Mouse (Mus musculus): ENCODE results near the gene Rnf44.

Rnf44 gene

GRCm38 (mm10) chr13:54686139-54687053 lies 7.3 kb downstream of the Rnf44 start:
- DNase-seq: peak; percentile 6

GRCm38 (mm10) chr13:54685174-54685573 lies 8.5 kb downstream of the Rnf44 start:
- peak; percentile 72 for DNase-seq

DNA sequence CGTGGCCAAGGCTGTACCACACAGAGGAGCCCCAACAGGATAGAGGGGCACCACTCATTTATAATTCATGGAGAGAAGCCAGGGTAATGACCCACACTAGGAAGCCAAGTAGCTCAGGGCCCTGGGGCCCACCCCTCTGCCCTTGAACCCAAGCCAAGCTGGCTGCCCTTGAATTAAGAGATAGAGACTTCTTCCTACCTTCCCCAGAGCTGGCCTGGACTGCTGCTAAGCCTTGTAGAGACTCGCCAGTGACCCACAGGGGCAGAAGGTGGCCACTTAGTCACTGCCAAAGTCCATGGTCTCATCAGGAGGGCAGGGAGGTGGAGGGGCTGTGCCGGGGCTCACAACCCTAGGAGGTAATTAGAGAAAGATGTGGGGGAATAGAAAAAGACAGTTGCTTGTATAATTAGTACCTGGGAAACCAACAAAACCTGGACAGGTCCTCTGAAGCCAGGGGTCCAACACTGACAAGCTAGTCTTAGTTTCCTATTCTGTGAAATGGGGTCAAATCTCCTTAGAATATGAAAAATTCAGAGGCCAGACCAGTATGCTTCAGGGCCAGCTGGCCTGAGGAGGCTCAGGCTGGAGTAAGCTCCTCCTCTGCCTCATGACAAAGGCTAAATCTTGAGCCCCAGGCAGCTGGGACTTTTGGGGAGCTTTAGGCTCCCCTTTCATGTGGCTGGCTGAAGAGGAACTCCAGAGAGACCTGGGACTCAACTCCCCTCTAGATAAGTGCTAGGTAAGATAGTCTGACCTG lies 9.4 kb downstream of the Rnf44 start:
- no peak for DNase-seq

GRCm38 (mm10) chr13:54683301-54683700 lies 10.4 kb downstream of the Rnf44 start:
- DNase-seq: no peak

DNA sequence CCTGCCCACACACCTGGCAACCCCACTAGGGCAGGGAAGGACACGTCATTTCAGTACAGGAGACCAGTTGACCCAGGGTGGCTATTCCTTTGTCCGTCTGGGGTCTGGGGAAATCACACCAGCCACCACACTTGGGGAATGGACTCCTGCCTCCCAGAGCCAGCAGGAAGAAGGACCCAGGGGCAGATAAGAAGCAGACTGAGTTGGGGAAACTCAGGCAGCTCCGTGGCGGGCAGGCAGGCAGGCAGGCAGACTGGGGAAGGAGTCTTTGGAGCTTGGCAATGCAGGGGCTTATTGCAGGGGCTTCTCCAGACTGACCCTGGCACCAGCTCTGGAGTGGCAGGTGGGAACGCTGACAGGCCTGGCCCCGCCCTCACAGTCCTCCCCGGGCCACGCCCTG lies 12.4 kb downstream of the Rnf44 start:
- DNase-seq: no peak

DNA sequence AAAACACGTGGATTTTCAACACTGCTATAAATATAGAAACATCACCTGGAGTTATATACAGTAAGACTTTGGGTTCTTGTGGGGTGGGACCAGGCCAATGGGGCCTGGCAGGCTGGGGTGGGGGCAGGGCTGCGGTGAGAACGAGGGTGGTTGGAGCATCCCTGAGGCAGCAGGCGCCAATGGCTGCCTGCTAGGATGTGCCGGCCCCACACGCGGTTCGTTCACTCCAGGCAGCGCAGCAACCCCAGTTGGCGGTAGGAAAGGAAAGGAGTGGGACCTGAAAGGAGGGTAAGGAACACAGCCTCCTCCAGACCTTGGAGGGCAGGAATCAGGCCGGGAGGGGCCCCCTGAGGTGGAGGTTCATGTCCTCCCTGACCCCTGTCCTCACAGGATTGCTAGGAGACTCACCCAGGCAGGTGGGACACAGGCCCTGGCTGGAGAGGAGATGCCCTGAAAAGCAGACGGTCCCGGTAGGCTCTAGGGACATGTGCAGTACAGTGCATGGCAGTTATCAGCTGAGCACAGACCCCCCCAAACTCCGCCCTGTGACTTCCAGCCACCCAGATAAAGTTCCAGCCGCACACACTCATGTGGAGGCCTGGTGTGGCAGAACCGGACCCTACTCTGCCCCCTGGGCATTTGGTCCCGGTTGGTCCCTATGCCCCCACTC lies 13.4 kb downstream of the Rnf44 start:
- DNase-seq: no peak

- no peak for DNase-seq
Measured at GRCm38 (mm10) chr13:54678263-54678662, 15.4 kb downstream of the Rnf44 start.

DNA sequence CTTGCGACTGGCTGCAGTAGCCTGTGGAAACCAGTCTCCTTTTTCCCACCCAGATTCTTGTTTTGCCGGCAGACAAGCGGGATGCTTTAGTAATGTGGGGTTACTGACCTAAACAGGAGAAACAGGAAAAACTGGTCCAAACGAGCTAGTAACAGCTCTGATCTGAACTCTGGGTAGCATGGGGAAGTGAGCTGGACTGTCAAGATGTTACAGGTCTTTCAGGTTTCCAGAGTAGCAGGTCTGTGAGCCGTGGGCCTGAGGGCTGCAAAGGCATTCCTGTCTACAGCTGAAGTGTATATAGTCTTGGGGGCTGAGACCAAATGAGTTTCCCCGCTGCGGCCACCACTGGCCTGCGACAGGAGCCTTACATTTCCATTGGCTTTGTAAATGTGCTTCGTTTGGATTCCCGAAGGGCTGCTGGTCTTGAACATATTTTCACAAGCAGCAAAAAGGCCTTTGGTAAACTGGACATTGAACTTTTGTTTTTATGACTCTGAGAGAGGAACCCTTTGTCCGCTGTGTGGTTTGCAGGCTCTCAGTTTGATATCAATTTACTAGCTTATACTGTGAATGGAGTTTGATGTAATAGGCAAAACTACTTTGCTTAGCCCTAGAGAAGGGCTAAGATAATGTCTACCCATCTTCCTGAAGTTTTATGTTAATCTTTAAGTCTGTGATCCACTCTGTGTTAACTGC lies 17.7 kb downstream of the Rnf44 start:
- no peak for DNase-seq

GRCm38 (mm10) chr13:54670491-54670890 lies 23.2 kb downstream of the Rnf44 start:
- DNase-seq: no peak

- no peak for DNase-seq
Measured at GRCm38 (mm10) chr13:54665062-54665461, 28.6 kb downstream of the Rnf44 start.

DNA sequence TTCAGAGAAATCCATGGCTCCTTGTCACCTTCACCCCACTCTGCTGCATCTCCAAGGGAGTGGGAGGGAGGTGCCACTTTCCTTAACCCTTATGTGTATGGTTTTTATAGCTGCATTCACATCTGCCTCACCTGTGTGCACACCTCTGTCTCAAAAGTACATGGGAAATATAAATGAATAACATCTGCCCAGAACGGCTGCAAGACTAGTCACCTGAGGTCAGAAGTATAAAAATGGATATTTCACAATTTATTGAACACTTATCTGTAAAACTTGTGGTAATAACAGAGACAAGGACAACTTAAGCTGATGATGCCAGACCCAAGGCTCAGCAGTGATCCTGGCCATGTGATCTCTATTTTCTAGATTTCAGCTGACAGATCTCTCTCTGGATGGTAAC lies 29.2 kb downstream of the Rnf44 start:
- DNase-seq: no peak

DNA sequence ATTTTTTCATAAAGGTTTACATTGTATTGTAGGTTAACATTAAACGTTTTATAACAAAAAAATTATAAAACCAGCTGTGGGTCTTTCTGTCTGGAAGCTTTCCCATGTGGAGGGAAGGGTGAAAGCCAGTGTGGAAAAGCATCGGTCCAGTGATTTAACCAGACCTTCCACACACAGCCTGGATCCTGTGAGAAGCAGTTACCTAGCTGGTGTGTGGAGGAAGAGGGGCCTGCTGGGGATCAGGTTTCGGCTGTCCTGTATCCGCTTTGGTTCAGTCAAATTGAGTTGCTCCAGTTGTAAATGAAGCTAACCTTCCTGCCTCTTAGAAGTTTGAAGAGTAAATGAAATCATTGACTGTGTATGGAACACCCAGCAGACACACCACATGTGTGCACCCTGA lies 29.7 kb downstream of the Rnf44 start:
- DNase-seq: no peak

DNA sequence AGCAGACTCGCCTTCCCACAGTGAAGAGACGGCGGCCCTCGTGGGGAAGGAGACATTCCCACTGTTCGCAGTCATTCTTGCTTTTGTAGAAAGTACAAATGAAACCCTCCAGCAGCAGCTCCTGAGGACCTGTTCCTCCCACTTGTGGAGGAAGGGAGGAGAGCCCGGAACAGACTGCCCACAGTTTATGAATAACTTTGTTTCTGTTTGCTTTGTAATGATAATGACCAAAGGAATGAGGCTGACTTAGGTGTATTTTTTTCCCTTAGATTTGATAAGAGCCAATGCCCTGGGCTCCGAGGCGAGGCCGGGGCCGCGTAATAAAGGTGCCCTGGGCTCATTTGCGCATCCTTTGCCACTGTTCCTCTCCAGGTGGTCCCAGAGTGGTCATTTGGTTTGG lies 32.3 kb downstream of the Rnf44 start:
- DNase-seq: no peak

DNA sequence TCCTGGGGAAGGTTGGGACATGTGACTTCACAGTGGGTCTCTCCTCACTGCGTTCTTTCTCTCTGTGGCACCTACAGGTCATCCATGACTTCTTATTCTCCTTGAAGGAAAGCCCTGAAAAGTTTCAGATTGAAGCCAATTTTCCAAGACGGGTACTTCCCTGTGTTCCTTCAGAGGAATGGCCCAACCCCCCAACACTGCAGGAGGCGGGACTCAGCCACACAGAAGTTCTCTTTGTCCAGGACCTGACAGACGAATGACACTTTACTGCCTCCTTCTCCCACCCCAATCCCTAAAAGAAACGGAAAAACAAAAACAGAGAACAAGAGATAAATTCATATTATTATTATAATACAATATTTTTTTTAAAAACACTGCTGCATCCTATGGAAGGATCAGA lies 32.8 kb downstream of the Rnf44 start:
- no peak for DNase-seq

GRCm38 (mm10) chr13:54650461-54650860 lies 43.2 kb downstream of the Rnf44 start:
- no peak for DNase-seq

DNA sequence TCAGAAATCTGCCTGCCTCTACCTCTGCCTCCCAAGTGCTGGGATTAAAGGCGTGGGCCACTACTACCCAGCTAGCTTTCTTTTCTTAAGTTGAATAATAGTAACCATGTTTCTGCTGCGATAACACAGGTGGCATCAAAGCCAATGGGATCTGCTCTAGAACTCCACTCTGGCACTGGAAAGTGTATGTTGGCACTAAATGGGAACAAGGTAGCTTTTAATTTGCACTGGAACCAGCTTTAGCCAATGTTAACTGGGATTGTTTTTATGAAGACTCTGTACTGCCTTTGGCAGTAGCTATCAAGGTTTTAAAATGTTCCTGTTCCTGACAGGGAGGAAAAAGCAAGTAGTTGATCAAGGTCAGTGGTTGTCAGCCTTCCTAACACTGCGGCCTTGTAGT lies 58.7 kb downstream of the Rnf44 start:
- DNase-seq: no peak

DNA sequence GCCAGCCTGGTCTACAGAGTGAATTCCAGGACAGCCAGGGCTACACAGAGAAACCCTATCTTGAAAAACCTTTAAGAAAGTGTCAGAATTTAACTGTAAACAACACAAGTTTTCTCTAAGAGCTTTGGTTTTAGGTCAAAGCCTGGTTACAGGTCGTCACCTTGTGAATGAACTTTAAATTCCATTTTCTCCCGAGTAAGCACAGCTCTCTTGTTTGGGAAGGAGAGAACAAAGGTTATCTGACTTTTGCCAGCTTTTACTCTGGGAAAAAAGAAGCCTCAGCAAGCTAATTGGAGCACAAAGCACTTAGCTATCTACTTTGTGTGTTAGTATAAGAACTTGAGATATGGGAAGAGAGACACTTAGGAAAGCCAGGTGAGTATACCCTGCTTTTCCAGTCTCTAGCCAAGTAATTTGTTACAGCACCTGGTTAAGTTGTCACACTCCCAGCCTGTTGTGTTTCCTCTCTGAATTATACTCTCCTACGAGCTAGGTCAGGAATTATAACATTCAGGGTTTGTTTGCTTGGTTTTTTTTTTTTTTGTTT lies 60.9 kb downstream of the Rnf44 start:
- no peak for DNase-seq
